Mouse (Mus musculus) adrenal gland, postnatal 36 days (tissue): ENCODE data around the gene Cfb. TPM values are rescaled to one million over a fixed set of nuclear protein-coding genes. Genes with fewer than 3 reads are reported as not detected.
"Not testable (repeated sequence)": the region's sequence is repeated elsewhere in the genome, so short reads cannot be mapped to it uniquely, and the experiment has no call there.

Source experiments
- DNase-seq, 2 experiments: peaks; one replicate each; pipeline ENCODE4 v3.0.0; 2021; ENCODE audit warnings: mixed read lengths in 1 of 2
- long read RNA-seq, 2 experiments: library from polyadenylated mRNA; stranded (forward); transcript quantifications; one replicate each; pipeline ENCODE4 v2.0.0; 2021; ENCODE audit warnings: borderline sequencing depth in 2 of 2
- total RNA-seq, 2 experiments: library from RNA; stranded (reverse); gene quantifications; 2 replicates each; pipeline ENCODE4 v1.2.3; 2021

Gene Cfb
- 10 to 100 TPM; 11.4 to 20.9 TPM for total RNA-seq
- long read RNA-seq, experiment 1, transcript Cfb-202 (18 exons, 2,751 nt) = major isoform, 11 of 12 reads
- long read RNA-seq, experiment 1, partial matches to known transcripts = 0 of 12 reads
- long read RNA-seq, experiment 1, other reads (novel, unspliced or antisense) = 1 of 12 reads
- long read RNA-seq, experiment 2, transcript Cfb-202 (18 exons, 2,751 nt) = major isoform, 8 of 9 reads
- long read RNA-seq, experiment 2, partial matches to known transcripts = 0 of 9 reads
- long read RNA-seq, experiment 2, other reads (novel, unspliced or antisense) = 1 of 9 reads

GRCm38 (mm10) chr17:34862416-34863081 lies at the start of gene Cfb:
Gene Cfb, minus strand, starts transcription at chr17:34862518.
- DNase-seq = no peak

- DNase-seq = peak; percentile 80 to 83
Measured at GRCm38 (mm10) chr17:34911945-34912351, 49.6 kb upstream of the Cfb start.

GRCm38 (mm10) chr17:34910982-34911381 lies 48.7 kb upstream of the Cfb start:
- no peak for DNase-seq

GRCm38 (mm10) chr17:34902895-34903294 lies 40.6 kb upstream of the Cfb start:
- no peak for DNase-seq

- DNase-seq = not testable (repeated sequence)
Measured at GRCm38 (mm10) chr17:34901948-34902347, 39.6 kb upstream of the Cfb start.

GRCm38 (mm10) chr17:34900826-34901225 lies 38.5 kb upstream of the Cfb start:
- DNase-seq = not testable (repeated sequence)

- DNase-seq = peak; percentile 24 to 46
Measured at GRCm38 (mm10) chr17:34899890-34900243, 37.5 kb upstream of the Cfb start.

- DNase-seq = peak; percentile 55 to 67
Measured at GRCm38 (mm10) chr17:34899053-34899889, 37.0 kb upstream of the Cfb start.

GRCm38 (mm10) chr17:34898706-34899052 lies 36.4 kb upstream of the Cfb start:
- DNase-seq = peak; percentile 27 to 54

- peak; percentile 89 to 92 for DNase-seq
Measured at GRCm38 (mm10) chr17:34898160-34898586, 35.9 kb upstream of the Cfb start, which contains the start of the genes C2 and Ehmt2. Gene C2, minus strand, starts transcription at chr17:34898265. Gene Ehmt2, plus strand, starts transcription at chr17:34898469.

- peak in 1 of 2 experiments; percentile 22 for DNase-seq
Measured at GRCm38 (mm10) chr17:34897373-34898159, 35.2 kb upstream of the Cfb start.

- no peak for DNase-seq
Measured at GRCm38 (mm10) chr17:34896366-34896765, 34.0 kb upstream of the Cfb start.

- no peak for DNase-seq
Measured at GRCm38 (mm10) chr17:34895724-34896123, 33.4 kb upstream of the Cfb start.

- peak; percentile 76 to 87 for DNase-seq
Measured at GRCm38 (mm10) chr17:34894801-34895530, 32.6 kb upstream of the Cfb start.

- peak; percentile 96 to 97 for DNase-seq
Measured at GRCm38 (mm10) chr17:34894074-34894597, 31.8 kb upstream of the Cfb start.

GRCm38 (mm10) chr17:34893072-34893824 lies 30.9 kb upstream of the Cfb start:
- DNase-seq = no peak

- DNase-seq = no peak
Measured at GRCm38 (mm10) chr17:34891377-34891776, 29.1 kb upstream of the Cfb start.

- no peak for DNase-seq
Measured at GRCm38 (mm10) chr17:34890074-34890743, 27.9 kb upstream of the Cfb start.

GRCm38 (mm10) chr17:34887942-34888341 lies 25.6 kb upstream of the Cfb start:
- DNase-seq = no peak
